Mouse (Mus musculus) spleen, postnatal 36 days (tissue): ENCODE measurements around the gene Olfr295.

Source experiments
- DNase-seq, 2 experiments: peaks; one replicate each; pipeline ENCODE4 v3.0.0; 2022; ENCODE audit warnings: low spot score in 2 of 2, mixed read lengths in 1 of 2

Gene Olfr295

DNA sequence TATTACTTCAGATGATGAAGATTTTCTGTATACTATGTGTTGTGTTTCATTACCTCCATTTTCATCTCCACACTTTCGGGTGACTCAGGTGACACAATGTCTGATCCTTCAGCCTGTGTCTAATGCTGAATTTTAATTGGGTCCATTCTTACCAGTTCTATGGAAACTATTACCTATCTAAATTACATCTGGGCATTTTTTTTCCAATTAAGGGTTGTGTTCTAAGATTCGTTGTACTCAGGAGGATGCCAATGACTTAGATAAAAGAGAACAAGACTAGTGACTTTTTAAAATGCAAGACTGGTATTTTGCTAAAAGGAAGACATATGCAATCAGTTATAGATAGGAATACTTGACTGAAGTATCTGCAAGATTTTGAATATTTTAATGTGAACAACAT lies at the start of gene Olfr295:
Olfr295 (plus strand) TSS at position 301 of the 400 bp plus-strand sequence.
- no peak for DNase-seq

DNA sequence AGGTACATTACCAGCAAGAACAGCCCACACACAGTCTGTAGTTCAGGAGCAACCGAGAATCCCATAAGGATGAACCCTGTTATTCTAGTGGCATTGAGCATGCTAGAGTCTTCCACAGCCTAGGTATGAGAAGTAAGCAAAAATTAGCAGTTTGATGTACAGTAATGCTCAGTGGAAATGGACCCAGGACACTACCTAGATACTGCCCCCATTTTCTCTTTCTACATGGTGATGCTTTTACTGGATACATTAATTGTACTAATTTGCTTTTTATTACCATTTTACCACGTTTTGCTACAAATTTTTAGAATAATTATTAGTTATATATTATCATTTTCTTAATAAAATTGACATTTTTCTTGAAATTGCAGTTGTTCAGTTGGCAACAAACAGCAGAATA lies 32.9 kb downstream of the Olfr295 start, which contains the start of gene Olfr294:
Olfr294 (minus strand) TSS at position 101 of the 400 bp plus-strand sequence.
- no peak for DNase-seq
